Mouse (Mus musculus) induced T-regulatory cell, adult 2 months (primary cell): ENCODE results near the gene Nfatc3.

Experiments
- DNase-seq: peaks from one replicate; pipeline ENCODE4 v3.0.0-alpha.2; 2012; ENCODE audit warnings: low read depth

Gene Nfatc3

DNA sequence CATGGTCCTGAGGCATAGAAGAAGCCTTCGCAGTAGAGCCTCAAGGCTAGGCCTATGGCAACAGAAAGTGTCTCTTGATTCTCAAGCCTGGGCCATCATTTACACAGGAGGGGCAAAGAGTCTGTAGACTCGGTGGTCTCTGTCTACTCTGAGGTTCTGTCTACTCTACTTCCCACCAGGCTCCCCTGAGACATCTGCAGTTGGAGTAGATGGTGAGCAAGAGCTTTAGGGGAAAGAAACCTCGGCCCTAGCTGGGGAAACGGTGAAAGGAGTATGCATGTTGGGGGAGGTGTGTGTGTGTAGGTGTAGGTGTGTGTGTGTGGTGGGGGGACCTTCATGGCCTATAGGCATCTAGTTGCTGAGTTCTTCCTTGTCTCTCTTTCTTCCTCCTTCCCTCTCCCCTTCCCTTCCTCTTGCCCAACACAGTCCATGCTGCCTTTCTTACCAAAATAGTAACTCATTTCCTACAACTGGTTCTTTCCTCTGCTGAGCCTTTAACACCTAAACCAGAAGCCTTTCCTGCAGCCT lies 2.1 kb upstream of the Nfatc3 start:
- peak; percentile 52 for DNase-seq

DNA sequence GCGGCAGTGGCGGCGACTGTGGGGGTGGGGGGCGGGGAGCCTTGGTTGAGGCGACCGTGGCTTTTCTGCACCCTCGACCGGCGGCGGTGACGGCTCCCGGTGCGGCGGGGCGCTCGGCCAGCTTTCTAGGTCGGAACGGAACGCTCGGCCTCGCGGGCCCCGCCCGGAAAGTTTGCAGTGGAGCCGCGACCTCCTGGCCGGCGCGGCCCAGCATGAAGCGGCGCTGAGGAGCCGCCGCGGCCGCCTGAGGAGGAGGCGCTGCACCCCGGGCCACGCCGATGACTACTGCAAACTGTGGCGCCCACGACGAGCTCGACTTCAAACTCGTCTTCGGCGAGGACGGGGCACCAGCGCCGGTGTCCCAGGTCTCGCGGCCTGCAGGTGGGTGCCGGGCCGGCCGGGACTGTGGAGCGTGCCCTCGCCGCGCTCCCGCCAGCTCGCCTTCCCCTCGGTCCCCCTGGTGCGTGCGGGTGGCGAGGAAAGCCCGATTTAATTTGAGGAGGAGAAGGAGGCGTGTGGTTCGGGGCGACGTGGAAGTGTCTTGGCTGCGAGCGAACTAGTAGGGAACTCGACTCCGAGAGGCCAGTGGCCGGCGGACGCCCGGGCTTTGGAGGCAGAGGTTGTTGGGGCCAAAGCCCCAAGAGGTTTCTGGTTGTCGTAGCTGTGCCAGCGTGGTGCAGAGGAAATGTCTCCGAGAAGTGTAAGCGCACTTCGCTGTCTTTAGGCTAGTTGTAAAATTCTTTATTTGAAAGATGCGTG lies 1.2 kb downstream of the Nfatc3 start:
- no peak for DNase-seq

DNA sequence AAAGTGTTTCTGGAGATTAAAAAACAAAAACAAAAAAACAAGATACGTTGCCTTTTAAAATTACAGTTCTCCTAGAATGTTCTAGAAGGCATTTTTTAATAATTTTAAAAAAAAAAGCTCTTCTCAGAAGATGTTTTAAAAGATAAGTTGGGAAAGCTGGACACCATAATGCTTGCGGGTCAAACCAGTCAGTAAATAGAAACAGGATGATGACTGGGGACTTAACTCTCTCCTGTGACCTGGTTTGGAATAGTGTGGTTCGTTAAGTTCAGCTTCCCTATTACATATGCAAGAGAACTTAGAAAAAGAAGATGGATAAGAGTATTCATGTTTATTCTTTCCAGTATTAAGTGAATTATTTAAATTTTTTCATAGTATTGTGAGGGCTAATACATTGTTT lies 1.9 kb downstream of the Nfatc3 start:
- DNase-seq, result peak; percentile 50

DNA sequence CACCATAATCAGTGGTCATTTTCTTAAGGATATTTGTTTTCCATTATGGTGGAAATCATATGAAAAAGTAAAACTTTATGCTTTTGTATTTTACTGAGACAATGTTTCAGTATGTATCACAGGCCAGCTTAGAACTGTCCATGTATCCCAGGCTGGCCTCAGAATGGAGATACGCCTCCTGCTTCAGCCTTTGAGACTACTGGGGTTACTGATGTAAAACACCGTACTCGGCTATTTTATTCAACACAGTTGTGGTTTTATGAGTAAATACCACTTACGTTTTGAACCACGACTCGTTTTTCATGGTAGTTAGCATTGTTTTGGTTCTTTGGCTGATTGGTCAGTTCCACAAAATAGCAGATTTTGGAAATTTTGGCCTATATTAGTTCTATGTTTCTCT lies 3.0 kb downstream of the Nfatc3 start:
- peak; percentile 51 for DNase-seq

DNA sequence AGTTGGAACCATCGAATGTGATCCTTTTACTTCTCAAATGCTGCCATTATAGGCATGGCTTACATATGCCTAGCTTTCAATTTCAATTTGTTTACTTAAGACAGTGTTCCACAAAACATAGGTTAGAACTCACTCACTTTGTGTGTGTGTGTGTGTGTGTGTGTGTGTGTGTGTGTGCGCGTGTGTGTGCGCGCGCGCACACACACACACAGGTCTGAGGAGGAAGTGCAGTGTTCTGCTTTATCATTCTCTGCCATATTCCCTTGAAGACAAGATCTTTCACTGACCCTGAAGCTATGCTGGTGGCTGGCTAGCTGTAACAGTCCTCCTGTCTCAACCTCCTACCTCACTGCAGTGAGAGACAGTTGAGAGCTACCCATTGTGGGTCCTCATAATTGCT lies 4.4 kb downstream of the Nfatc3 start:
- DNase-seq, result peak; percentile 54

DNA sequence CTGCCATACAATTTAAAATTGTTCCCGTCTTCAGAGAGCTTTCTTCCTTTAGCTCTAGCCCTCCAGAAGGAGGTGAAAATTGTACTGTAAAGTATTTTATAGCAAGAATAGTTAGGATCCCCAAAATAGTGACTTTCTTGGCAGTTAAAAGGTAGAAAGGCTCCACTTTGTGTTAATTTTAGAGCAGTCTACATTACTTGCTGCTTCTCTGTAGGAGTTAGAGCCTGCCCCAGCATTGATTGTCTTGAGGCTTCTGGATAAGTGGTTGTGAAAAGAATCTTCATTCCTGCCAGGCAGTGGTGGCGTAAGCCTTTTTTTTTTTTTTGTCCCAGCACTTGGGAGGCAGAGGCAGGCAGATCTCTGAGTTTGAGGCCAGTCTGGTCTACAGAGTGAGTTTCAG lies 8.1 kb downstream of the Nfatc3 start:
- DNase-seq, result no peak

DNA sequence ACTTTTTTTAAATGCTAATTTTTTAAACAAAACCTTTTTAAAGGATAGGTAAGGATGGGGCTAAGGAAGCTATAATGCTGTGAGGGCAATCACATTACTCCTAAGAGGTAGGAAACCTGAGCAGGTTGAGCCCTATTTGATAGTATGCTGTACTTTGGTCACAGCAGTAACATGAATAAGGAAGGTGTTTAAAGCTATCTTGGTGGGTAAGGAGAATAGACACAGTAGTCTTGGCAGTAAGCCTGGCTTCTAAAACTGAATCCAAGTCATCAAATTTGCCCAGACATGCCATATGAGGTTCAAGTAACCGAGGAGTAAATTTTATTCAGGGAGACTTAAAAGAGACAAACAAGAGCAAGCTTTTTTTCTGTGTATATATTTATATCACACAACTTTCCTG lies 10.9 kb downstream of the Nfatc3 start:
- no peak for DNase-seq

DNA sequence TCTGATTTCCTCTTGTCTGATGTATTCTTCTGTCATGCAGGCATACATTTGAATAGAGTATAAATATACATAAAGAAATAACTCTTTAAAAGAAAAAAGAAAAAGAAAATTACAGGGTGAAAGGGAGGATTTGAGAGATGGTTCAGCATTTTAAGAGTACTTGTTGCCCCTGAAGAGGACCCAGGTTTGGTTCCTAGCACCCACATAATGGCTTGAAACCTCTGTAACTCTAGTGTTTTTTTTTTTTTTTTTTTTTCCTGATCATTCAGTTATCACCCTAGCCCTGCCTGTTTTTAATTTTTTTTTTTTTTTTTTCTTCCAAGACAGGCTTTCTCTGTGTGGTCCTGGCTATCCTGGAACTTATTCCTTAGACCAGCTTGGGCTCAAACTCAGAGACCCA lies 13.5 kb downstream of the Nfatc3 start:
- no peak for DNase-seq

DNA sequence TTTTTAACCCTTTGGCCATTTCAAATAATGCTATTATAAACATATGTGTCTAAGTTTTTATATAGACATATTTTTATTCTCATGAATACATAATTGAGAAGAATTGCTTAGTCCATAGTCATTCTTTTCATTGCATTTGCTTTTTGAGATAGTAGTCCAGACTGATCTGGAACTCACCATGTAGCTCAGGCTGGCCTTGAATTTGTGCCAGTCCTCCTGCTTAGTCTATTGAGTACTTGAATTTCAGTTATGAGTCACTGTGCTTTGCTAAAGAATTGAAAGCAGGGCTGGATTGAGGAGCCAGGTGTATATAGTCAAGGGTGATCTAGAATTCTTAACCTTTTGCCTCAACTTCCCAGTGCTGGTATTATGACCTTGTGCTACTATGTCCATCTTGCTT lies 15.6 kb downstream of the Nfatc3 start:
- no peak for DNase-seq

DNA sequence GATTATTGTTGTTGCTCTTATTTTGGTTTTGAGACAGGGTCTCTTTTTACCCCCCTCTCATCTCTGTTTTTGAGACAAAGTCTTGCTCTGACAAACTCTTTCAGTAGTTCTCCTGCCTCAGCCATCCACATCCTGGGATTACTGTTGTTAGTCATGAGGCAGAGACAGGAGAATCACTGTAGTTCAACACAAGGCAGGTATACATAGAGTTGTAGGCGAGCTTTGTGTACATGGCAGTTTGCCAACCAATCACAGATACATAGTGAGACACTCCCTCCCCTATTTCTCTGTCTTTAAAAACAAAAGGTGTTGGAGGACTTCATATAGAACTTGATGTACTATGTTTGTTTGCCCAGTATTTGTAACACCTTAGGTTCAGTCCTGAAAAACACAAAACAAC lies 16.0 kb downstream of the Nfatc3 start:
- peak; percentile 31 for DNase-seq

DNA sequence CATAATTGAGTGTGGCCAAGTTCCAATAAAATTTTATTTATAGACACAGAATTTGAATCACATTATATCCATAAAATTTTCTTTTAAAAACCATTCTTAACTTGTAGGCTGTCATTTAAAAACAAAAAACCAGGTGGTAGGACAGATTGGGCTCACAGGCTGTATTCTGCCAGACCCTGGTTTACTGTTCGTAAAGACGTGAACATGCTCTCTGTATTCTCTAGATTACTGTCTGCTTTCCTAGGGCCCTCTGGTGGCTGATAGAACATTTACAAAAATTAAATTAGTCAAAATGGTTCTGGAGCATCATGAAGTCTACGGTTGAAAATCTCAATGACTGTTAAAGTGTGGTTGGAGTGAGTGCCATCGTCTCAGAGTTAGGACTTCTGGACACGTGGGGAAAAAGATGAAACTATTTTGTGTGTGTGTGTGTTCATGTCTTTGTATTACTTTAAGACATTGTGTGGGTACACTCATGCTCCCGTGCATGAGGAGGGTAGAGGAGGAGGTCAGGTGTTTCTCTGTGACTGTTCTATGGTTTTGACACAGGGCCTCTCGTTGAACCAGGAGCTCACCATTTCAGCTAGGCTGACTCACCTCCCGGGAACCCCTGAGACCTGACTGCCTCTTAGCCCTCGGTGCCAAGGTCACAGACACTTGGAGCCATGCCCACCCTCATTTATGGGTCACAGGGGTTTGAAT lies 16.7 kb downstream of the Nfatc3 start:
- DNase-seq, result peak; percentile 71

DNA sequence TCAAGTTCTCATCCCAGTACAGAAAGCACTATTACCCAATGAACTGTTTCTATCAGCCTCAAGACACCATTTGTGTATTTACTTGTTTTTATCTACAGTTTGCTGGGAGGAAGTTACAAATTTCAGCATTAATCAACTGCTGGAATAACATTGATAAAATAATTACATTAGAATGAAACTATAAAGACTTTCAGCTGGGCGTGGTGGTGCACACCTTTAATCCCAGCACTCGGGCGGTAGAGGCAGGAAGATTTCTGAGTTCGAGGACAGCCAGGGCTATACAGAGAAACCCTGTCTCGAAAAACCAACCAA lies 17.2 kb downstream of the Nfatc3 start:
- no peak for DNase-seq

DNA sequence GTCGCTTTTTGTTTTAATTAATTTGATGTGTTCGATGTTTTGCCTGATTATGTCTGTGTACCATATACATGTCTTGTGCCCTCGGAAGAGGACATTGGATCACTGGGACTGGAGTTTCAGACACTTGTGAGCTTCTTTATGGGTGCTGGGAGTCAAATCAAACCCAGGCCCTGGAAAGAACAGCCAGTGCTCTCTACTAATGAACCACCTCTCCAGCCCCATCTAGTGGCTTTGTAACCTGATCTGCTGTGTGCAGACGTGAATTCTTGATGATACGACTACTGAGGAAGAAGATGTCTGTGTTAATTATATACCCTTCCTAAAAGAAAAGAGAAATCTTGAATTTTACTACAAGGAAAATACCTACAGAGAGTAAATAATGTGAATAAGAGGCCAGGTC lies 18.0 kb downstream of the Nfatc3 start:
- DNase-seq, result peak; percentile 68

DNA sequence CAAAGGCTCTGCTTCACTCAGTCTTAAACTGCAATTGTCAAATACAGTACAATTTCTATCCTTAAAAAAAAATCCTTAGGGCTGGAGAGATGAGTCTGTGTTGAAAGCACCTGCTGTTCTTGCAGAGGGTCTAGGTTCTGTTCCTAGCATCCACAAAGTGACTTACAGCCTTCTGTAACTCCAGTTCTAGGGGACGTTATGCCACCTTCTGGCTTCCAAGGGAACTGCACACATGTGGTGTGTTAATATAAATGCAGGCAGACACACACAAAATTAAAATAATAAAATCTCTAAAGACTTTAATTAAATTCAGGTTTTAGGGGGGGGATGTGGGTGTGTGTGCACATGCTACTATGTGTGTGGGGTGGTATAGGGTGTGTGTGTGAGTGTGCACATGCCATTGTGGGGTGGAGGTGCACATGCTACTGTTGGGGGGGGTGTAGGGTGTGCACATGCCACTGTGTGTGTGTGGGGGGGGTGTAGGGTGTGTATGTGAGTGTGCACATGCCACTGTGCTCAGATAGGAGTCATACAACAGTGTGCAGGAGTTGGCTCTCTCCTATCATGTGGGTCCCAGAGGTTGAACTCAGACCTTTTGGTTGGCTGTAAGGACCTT lies 18.9 kb downstream of the Nfatc3 start:
- peak; percentile 43 for DNase-seq

DNA sequence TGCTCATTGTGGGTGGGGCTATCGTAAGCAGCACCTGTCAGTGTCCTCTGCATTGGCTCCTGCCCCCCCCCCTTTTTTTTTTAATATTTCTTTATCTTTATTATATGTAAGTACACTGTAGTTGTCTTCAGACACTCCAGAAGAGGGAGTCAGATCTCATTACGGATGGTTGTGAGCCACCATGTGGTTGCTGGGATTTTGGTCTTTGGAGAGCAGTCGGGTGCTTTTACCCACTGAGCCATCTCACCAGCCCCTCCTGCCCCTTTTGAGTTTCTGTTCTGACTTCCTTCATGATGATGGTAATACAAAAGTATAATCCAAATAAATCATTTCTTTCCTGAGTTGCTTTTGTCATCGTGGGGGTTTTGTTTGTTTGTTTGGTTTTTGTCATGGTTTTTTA lies 43.7 kb downstream of the Nfatc3 start:
- no peak for DNase-seq

DNA sequence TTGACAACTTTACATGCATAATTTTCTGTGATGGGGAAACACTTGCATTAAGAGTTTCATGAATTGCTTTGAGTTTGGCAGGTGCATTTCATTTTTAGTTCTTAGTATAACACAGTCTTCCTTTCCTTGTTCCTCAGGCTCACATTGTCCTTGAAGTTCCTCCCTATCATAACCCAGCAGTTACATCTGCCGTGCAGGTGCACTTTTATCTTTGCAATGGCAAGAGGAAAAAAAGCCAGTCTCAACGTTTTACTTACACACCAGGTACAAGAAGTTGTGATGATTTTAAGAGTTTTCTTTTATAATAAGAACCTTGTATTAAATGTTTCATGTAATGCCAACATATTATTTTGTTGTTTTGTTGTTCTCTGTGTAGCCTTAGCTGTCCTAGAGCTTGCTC lies 45.2 kb downstream of the Nfatc3 start:
- no peak for DNase-seq

DNA sequence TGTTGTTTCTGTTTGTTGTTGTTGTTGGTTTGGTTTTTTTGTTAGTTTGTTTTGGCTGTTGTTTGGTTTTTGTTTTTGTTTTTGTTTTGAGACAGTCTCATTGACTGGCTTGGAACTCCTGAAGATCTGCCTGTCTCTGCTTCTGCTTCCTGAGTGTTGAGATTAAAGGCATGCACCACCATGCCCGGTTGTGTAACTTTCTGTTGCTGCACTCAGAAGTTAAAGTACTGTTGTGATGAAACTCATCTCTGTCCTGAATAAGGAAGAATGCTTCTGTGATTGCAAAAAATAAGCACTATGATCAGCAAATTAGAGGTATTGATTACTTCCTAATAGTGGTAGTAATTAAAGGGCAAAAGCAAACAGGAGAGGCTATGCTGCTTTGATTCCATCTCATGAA lies 47.6 kb downstream of the Nfatc3 start:
- no peak for DNase-seq

DNA sequence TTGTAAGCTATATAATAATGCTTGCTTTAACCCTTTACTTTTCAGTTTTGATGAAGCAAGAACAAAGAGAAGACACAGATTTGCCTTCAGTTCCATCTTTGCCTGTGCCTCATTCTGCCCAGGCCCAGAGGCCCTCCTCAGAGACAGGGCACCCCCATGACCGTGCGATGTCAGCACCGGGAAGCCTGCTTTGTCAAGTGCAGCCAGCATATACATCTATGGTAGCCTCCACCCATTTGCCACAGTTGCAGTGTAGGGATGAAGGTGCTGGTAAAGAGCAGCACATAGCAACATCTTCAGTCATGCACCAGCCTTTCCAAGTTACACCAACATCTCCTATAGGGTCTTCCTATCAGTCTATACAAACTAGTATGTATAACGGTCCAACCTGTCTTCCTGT lies 49.4 kb downstream of the Nfatc3 start:
- DNase-seq, result no peak

DNA sequence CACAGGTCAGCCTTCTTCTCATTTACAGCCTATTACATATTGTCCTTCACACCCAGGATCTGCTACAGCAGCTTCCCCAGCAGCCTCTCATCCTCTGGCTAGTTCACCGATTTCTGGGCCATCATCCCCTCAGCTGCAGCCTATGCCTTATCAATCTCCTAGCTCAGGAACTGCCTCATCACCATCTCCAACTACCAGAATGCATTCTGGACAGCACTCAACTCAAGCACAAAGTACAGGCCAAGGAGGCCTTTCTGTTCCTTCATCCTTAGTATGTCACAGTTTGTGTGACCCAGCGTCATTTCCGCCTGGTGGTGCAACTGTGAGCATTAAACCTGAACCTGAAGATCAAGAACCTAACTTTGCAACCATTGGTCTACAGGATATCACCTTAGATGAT lies 50.1 kb downstream of the Nfatc3 start:
- no peak for DNase-seq

DNA sequence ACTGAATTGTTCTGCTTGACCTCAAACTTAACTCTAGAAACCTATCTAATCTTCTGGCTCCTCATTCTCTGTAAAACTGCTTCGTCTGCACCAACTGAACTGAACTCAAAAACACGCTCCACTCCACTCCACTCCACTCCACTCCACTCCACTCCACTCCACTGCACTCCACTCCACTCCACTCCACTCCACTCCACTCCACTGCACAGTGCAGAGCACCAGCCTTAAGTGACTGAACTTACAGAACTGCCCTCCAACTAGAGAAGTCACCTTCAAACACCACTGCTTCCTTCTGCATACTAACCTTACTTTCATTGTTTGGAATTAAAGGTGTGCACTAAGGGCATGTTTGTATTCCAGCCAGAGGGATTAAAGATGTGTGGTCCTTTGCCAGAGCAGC lies 53.4 kb downstream of the Nfatc3 start:
- no peak for DNase-seq

DNA sequence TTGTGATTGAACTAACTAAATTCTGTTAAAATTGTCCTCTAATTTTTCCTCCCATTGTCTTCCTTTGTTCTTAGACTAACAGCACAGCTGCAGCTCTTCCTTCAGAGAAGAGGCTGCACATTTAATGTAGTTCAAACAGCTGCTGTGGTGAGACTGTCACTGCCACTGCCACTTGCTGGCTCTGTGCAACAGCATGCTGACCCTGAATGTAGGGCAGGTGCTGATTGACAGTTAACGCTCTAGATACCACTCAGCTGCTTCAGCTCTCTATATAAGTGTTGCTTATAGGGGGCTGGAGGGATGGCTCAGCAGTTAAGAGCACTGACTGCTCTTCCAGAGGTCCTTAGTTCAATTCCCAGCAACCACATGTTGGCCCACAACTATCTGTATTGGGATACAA lies 53.9 kb downstream of the Nfatc3 start:
- no peak for DNase-seq

DNA sequence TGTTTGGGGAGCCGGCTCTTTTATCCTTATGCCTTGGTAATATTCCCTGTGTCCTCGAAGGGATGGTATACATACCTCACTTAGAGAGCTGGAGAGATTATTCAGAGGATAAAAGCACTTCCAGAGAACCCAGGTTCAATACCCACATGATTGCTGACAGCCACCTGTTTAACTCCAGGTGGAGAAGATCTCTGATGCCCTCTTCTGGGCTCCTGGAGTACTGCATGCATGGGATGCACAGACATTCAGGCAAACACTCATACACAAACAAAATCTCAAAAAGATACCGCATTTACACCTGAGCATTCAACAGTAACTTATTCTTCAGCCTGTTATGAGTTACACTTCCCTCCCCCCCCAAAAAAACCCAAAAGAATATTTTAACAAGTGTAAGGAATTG lies 57.3 kb downstream of the Nfatc3 start:
- DNase-seq, result peak; percentile 79

DNA sequence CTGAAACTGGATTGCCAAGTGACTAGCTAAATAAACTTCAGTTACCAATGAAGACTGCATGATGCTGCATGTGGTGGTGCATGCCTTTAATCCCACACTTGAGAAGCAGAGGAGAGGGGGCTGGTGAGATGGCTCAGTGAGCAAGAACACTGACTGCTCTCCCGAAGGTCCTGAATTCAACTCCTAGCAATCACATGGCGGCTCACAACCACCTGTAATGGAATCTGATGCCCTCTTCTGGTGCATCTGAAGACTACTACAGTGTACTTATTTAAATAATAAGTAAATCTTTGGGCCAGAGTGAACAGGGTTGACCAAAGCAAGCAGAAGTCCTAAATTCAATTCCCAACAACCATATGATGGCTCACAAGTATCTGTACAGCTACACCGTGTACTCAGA lies 64.8 kb downstream of the Nfatc3 start:
- no peak for DNase-seq
